Mouse (Mus musculus) kidney, adult 18-20 months (tissue): ENCODE measurements at regions not wholly inside any gene's neighbourhood (a gene's known extent, or its start where the extent isn't known, plus 50 kb on each side); places are given as distances from the start of the nearest gene placed in this dataset.

Experiments
- DNase-seq: peaks from one replicate; pipeline ENCODE4 v3.0.0; 2021

DNA sequence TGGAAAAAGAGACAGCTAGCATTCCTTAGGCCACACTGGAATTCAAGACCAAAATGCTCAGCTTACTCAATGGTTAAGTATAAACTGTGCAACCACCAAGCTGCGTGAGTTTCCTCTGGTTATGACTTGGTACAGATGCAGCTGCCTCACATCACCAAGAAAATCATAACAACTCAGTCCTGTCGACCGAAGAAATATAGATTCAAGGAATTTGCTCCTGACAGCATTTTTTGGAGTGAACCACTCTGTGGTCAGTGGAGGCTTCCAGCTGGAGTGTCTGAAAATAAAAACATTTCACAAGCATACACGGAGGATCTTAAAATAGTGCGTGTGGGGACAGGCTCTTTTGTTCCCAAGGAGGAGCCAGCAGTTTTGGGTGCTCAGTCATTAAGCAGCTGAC is 253.8 kb downstream of the Bckdhb start:
- no peak for DNase-seq

DNA sequence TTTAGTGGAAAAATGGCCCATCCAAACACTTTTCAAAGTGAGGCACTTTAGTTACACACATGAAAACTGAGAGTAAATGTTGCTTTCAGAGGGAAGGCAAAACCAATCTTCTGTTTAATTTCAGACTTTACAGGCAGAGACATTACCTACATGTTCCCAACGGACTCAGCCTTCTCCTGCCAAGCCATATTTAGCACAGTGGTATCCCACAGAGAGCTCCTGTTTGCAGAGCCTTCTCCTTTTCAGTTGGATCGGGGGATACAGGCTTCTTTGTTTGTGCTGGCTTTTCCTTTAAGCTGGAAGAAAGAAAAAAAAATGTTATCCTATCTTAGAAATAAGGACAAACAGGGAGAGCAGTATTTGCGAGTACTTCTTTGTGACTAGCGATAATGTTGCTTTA is 254.3 kb downstream of the Bckdhb start:
- DNase-seq: no peak

DNA sequence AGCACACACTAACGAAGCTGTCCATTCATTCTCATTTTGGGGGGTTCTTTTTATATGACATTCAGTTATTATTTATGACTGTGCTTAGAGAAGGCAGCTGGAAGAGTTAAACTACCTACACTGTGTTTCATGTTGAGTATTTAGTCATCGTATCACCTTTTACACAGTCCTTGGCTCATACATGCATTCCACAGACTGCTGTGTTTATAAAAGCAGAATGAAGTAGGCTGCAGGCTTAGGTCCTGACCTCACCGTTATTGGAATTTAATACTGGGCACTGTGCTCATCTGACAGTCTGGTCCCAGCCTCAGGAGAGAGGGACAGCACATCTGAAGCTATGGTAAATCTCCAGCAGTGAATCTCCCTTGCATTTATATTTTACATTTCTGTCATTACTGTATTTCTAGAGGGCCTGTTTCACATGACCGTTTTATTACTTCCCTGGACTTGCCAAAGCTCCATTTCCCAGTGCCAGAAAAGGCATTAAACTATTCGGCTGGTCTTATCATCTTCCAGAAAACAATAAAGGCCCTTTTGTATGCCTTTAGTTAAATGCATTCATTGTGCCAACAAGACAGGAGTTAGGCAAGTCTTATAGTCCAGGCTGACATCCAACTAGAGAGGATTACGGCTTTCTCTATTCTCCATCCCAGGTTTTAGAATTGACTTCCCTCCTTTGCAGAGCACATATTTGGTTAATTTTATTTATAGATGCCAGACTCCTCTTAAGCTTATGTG is 258.9 kb downstream of the Bckdhb start:
- DNase-seq: no peak

DNA sequence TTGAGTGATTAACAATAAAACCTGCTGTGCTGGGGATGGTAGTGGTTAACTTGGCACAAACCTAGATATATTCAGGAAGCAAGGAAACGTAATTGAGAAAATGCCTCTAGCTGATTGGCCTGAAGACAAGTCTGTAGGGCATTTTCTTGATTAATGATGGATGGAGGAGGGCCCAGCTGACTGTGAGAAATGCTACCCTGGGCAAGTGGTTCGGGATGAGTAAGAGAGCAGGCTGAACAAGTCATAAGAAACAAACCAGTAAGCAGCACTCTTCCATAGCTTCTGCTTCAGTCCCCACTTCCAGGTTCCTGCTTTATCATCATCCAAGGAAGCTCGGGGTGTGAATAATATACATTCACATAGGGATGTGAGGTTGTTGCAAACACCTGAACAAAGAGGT is 262.6 kb downstream of the Bckdhb start:
- DNase-seq: no peak

DNA sequence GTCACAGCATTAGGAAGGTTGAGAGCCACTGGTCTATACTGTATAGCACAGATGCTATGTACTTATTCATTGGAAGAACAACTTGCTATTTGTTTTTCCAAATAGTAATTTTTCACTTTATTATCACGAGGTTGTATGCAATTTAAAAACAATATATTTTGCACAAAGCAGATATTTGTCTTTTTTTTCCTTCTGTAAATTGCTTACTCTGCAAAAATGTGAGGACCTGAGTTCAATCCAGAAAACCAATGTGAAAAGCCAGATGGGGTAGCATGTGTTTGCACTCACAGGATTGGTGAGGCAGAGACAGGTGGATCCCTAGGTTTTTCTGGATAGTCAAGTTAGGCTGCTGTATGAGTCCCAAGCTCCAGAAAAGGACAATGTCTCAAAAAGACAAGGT is 268.5 kb downstream of the Bckdhb start:
- no peak for DNase-seq

DNA sequence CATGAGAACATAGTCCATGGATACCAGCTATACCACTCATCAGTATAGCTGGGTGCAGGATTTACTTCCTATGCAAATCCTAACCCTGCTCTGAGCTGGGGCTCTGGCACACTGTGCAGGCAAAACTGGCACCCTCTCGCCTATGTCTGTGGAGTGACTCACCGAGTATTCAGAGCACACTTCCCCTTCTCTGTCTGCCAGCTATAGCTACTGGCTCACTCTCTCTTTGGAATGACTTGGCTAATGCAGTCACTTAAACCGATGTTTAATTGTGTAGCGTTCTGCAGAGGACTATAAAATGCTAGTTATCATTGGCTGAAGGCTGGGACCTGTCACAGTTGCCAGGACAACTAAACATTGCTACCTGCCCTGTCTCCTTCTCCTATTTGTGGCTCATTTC is 269.8 kb downstream of the Bckdhb start:
- DNase-seq: no peak

DNA sequence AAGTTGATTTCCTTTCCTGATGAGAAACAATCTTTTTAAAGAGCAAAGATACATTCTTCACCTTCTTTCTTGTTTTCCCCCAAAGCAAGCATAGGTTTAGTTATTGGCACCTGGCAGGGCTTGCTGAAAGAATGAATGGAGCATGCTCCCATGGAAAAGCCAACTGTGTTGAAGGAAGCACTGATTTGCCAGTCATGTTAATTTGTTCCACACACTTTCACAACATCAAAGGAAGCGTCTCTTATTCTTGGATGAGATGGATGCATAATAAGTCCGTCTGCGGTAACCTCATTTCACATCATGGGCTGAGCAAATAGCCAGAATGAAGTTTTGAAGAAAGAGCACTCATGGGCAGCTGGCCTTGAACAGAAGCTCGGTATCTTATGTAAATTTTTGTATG is 270.4 kb downstream of the Bckdhb start:
- DNase-seq: no peak

DNA sequence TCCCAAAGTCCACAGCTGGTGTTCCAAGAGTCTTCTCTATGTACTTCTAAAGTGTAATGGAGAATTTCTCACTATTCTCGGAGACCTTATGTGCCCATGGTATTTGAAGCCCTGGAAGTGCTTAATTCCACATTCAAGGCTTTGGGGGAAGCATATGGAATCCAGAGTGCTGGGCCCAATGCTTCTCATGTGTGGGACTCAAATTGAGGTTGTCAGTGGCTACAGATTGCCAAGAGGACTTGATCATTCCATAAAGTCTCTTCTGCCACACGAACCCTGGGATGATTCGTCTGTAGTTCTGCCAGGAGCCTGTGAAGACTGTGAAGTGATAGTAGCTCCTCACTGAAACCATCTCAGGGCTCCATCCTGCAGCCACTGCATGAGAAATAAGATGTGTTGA is 275.3 kb downstream of the Bckdhb start:
- no peak for DNase-seq

DNA sequence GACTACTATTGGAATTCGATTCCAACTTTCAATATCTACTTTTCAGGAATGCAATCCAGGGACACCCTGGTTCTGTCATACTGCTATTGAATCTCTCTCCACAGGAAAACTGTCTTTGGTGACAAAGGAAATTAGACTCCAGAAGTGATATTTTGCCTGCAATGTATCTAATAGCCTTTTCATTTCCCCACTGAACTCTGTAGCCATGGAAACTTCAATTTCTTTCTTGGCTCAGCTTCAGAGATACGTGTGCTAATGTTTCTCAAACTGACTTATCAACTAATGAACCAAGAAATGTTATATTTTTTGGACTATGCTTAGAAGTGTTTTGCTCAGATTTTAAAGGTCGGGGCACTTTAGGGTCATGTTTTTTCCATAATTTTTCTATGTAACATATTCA is 279.1 kb downstream of the Bckdhb start:
- no peak for DNase-seq

DNA sequence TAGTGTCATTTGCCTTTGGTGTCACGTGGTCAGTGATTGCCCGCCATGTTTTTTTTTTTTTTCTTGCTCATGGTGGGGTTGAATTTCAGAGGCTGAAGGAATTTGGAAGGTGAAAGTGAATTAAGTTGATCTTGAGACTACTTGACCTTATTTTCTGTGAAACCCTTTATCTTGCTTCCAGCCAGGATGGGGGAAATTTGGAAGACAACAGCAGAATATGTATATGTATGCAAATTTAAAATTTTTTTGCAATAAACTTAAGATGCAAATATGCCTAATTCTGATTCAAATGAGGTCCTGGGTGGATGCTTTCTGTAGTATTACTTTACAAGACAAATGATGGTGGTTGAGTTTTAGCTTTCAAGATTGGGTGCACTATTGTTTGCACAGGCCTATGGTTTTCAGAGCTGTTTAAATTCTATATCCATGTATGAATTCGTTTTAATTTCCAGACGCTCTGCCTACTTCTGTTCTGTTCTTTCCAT is 315.6 kb downstream of the Bckdhb start:
- DNase-seq: no peak

DNA sequence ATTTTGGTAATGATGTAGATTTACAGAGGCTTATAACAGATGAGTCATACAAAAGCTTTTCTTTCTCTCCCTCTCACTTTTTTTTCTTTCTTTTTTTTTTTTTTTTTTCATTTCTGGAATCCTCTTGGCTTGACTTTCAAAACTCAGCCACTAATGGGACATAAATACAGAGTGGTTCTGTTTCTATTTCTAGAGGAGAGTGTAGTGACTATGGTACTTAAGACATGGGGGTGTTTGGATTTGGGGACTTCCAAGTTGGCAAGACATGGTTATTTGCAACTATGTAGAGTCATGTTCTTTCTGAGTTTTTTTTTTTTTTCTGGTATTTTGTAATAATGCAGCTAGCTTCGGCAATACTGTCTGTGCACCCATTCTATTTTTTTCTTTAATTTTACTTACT is 324.8 kb downstream of the Bckdhb start:
- DNase-seq: no peak

DNA sequence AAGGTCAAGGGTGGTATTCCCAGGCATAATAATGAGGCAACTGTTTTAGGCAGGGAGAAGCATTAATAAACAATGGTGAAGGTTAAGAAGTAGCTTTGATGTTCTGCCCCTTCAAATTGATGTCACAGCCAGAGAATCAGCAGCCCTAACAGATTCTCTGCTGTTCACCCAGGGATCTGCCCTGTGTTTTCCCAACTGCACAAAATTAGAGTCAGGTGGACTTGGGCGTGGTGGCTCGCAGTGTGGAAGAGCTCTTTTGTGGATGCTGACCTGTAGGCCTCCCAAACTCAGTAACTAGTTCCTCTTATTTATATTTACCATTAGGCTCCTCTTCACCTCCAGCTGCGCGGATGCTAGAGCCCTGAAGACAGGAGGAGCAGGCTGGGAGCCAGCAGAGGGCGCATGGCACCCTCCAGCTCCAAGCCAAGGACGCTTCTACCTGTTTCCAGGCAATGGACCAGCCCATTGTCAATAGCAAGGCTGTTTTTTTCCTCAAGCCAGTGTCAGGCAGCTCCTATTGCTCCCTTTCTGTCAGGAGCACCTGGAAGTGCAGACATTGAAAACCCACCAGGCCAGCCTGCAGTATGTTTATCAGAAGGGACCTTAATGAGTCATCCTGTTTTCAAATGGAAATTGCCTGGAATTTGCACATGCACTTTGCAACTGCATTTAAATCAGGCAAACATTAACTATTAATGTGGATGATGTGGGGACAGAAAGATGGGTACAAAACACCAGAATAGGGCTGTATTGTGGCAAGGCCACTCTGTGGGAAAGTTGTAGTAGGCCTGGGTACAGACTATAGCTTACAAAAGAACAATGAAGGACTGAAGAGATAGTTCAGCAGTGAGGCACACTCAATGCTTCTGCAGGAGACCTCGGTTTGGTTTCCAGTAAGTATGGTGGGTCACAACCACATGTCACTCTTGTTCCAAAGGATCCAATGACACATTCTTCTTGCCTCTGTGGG is 328.4 kb downstream of the Bckdhb start:
- peak; percentile 36 for DNase-seq

DNA sequence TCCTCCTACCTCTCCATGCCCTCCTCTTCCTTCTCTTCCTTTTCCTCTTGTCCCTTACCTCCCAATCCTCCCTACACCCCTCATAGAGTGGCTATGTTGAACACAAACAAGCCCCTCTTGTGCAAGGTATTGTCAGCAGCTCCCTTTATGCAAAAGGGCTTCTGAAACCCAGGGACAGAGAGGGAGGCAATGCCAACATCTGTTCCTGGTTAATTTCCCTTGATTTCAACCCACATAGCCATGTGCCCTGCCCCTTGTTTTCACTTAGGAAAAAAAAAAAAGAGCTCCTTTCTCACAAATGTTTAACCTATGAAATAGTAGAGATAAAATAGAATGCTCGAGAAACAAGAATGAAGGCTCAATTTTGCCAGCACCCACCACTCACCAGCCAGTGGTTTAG is 333.5 kb downstream of the Bckdhb start:
- DNase-seq: no peak

DNA sequence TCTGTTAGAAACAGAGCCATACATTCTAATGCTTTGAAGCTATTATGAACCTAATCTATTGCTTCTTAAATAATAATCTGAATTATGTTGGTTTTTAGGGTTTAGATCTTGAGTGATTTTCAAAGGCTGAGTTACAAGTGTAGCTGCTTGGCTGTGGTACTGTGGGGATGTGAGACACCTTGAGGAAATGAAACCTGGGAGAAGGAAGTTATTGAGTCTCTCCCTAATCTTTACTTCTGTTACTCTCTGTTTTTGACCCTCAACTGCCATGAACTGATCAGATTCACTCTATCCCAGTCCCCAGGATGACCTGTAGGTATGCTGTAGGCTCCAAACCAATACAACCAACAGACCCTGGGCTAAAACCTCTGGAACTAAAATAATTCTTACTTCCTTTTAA is 334.8 kb downstream of the Bckdhb start:
- no peak for DNase-seq

DNA sequence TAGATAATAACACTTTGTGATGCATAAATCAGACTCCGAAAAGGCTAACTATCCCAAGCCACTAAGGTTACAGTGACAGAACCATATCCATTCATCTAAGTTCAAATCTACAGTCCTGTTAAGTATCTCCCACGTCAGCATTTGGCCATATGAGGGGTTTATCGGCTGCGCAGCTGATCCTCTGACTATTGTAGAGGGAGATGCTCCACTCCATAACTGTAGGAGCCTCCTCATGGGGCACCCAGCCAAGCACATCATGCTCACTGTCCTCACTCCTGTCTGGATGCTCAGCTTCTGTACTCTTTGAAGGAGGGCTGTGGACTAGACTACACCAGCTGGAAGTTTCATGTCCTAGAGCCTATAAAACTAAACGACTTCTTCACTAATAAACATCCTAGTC is 337.2 kb downstream of the Bckdhb start:
- DNase-seq: no peak

DNA sequence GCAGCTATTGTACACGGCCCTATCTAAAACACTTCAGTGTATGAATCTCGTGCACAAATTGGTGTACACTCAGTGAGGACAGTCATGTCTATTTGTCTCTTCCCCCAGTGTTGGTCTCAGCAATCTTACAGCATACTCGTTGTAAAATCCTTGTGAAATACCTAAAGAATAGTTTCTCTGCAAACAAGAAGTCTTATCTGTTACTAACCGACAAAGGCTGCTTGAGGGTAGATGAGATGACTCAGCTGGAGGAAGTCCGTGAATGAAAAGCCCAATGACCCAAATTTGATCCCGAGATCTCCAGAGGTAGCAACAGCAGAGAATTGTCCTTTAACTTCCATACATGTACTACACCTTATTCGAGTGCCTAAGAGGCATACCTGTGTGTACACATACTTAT is 342.0 kb downstream of the Bckdhb start:
- no peak for DNase-seq

DNA sequence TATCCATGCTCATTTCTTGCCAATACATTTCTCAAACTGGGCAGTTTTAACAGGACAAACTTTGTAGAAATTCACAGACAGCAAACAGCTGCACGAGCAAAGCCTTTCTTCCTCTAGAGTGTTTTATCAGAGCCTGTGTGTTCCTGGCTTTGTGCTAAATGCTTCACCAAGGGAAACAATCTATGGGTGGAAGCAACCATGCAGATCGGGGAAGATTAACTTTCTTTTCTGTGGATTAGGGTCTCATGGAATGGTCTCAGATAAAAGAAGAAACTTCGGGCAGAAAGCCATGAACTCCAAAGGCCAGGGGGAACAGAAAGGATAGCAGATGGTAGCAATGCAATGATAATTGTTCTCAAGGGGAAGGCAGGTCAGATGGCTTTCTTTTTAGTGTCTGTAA is 349.7 kb downstream of the Bckdhb start:
- no peak for DNase-seq

DNA sequence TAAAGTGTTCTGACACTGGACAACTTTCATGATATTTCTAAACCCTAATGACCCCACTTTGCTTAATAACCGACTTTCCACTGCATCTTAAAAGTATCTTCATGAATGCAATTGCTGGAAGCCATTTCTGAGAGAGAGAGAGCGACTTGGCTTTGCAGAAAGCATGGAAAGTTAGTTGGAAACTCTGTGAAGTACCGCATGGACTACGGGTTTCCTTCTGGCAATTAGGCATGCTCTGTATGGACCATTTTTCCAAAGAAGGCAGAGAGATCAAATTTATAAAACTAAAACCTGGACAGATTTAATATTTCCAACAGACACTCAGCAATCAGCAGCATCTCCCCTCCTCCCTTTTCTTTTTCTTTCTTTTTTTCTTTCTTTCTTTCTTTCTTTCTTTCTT is 353.4 kb downstream of the Bckdhb start:
- DNase-seq: no peak

DNA sequence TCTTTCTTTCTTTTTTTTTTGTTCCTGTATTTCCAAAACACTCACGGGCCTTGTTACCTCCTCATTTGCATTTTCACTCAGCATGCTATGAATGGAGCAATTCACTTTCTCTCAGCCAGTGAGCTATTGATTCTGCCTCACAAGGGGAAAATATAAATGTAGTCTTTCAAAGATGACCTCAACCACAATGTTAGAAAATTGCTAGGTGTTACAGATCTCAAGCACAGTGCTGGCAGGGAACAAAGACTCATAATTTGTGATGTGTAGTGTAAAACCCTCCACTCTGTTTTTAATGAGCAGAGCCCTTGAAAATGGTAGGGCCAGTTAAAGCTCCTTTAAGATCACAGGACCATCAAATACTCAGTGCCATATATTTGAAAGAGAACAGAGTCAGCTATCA is 353.8 kb downstream of the Bckdhb start:
- DNase-seq: no peak

DNA sequence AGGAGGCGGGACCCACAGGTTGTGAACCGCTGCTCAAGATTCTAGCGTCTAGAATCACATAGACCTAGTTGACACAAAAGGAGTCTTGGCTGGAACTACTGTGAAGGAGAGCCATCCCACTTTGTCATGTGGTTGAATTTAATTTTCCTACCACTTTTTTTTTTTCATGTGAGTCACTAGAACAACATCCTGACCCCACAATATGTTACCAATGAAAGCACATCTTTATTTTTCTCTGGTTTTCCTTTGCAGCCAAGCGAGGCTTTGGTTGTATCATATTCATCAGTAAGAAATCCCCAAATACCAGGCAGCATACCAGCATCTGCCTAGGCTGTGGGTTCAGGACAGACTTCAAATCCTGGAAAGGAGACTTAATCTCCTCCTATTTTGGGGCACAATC is 356.0 kb downstream of the Bckdhb start:
- no peak for DNase-seq

DNA sequence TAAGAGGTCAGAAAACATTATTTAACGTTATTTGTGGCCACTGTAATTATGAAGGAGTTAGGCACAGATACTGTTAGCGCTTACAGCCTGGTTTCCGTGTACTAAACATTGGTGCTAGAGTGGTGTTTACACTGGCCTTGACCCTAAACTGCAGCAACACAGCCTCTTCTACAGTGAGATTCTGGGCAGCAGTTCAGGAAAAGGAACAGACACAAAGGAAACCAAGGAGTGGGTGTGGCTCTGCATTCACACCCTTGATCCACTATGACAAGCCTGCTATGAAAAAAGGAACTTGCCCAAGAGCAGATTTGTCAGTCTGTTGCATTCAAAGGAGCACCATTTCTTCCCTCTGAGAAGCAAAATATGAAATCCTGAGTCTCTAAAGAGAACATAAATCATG is 356.7 kb downstream of the Bckdhb start:
- DNase-seq: no peak

DNA sequence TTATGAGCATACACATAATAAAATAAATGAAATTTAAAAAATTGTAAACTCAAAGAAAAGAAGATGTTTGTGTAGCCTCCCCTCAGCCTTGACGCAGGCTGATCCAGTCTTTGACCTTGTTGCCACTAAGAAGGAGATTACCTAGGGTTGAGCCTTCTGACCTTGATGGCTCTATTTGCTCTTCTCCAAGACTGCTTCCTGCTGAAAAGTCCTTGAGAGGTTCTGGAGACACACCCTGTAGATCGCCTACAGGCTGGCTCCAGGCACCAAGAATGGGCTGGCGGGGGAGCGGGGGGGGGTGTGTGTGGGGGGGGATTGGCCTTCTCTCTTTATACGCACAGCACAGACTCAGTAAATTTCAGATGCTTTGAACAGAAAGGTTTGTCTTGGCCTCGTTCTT is 358.4 kb downstream of the Bckdhb start:
- no peak for DNase-seq

DNA sequence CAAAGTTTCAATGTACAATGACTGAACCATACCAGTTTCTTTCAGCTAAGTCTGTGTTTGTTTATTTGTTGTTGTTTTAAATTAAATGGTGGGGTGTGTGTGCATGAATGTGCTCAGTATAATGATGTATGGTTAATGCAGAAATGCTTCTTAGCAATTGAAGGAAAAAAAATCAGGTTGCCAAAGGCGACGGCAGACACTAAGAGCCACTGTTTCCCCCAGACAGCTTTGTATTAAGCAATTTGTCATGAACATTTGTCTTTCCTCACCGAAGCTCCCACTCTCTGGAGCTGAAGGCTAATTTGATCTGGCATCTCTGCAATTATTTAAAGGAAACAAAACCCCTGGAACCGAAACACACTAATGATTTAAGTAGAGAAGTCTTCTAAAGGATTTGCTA is 360.7 kb downstream of the Bckdhb start:
- DNase-seq: no peak

DNA sequence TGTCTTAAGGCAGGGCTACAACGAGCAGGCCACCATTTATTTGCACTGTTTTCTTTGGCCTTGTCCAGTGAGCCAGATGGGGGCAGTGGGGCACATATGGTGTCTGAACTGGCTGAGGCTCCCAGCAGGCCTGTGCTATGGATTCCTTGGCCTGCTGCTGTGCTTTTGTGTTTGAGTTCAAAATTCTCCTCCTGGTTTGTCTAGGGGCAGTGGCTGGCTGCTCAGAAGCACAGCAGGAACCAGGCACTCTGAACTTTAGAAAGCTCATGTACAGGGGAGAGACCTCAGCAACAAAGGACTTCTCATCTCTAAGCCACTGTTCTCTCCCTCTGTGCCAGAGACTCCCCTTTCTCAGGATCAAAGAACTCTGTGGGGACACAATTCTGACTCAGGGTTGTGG is 370.9 kb downstream of the Bckdhb start:
- DNase-seq: no peak
